Mouse (Mus musculus) liver, embryonic 15.5 days (tissue): ENCODE data around the gene Nup98. TPM values are rescaled to one million over a fixed set of nuclear protein-coding genes. Genes with fewer than 3 reads are reported as not detected.

Experiments
- ATAC-seq: fragments of 200-750 bp; cut with Nextera tagmentation; 2 replicates; pipeline ENCODE4 v1.8.0; 2017; ENCODE audit warnings: moderate number of reproducible peaks, mild to moderate bottlenecking, moderate library complexity; ENCODE audit not compliant: insufficient read depth
- H3K27ac ChIP-seq: fragments of 300-500 bp; sonication (generic); replicated peaks from 2 replicates; pipeline ENCODE4 v1.5.1; 2015; ENCODE audit warnings: mild to moderate bottlenecking, inconsistent platforms
- H3K27me3 ChIP-seq: fragments of 300-500 bp; sonication (generic); 2 replicates; pipeline ENCODE4 v1.6.1; 2015; ENCODE audit warnings: mild to moderate bottlenecking, inconsistent platforms
- H3K36me3 ChIP-seq: fragments of 300-500 bp; sonication (generic); replicated peaks from 2 replicates; pipeline ENCODE4 v1.6.1; 2015; ENCODE audit warnings: moderate library complexity, mild to moderate bottlenecking, inconsistent platforms
- H3K4me1 ChIP-seq: fragments of 300-500 bp; sonication (generic); replicated peaks from 2 replicates; pipeline ENCODE4 v1.6.1; 2015; ENCODE audit warnings: inconsistent platforms
- H3K4me2 ChIP-seq: fragments of 300-500 bp; sonication (generic); 2 replicates; pipeline ENCODE4 v1.6.1; 2015; ENCODE audit warnings: moderate library complexity, mild to moderate bottlenecking, inconsistent platforms
- H3K4me3 ChIP-seq: fragments of 300-500 bp; sonication (generic); replicated peaks from 2 replicates; pipeline ENCODE4 v1.5.1; 2015; ENCODE audit warnings: mild to moderate bottlenecking, inconsistent platforms
- H3K9ac ChIP-seq: fragments of 300-500 bp; sonication (generic); 2 replicates; pipeline ENCODE4 v1.6.1; 2015; ENCODE audit warnings: moderate library complexity, mild to moderate bottlenecking, inconsistent platforms
- H3K9me3 ChIP-seq: fragments of 300-500 bp; sonication (generic); replicated peaks from 2 replicates; pipeline ENCODE4 v1.6.1; 2016; ENCODE audit warnings: inconsistent platforms
- WGBS: fragments of 180-500 bp; shearing (Covaris S2); methylation state at CpG from one replicate; pipeline ENCODE4 v1.1.7; 2015; ENCODE audit warnings: mixed read lengths; ENCODE audit not compliant: insufficient replicate concordance; 5-methylcytosine and 5-hydroxymethylcytosine counted together
- polyA plus RNA-seq: library from polyadenylated mRNA; unstranded; fragments of >200 nt; fragmentation: Nextera tagmentation; extraction: Ambion mirVana; gene quantifications from 2 replicates; pipeline ENCODE4 v1.2.1, GENCODE M21; 2015

The Nup98 gene
- polyA plus RNA-seq, 1 experiment from 2014 or later = 13.4 TPM

GRCm38 (mm10) chr7:102100868-102101267 lies 109.1 kb downstream of the Nup98 start:
- H3K4me1 ChIP-seq = peaks cover 37% of the 10 kb centered on the region
- ATAC-seq = no peak
- no peaks in the 10 kb centered on the region for H3K9me3 ChIP-seq
- 56% methylated on average over 5 of the region's 5 CpGs for WGBS
- peak overlapping the region; percentile 24; the same call in 1 of the 2 replicates for H3K27ac ChIP-seq
- H3K27me3 ChIP-seq = peaks cover 30% of the 10 kb centered on the region
- H3K9ac ChIP-seq = no peak overlapping the region
- H3K36me3 ChIP-seq = no peaks in the 10 kb centered on the region
- H3K4me2 ChIP-seq = peak overlapping the region; percentile 75; the same call in 1 of the 2 replicates
- H3K4me3 ChIP-seq = no peak overlapping the region

DNA sequence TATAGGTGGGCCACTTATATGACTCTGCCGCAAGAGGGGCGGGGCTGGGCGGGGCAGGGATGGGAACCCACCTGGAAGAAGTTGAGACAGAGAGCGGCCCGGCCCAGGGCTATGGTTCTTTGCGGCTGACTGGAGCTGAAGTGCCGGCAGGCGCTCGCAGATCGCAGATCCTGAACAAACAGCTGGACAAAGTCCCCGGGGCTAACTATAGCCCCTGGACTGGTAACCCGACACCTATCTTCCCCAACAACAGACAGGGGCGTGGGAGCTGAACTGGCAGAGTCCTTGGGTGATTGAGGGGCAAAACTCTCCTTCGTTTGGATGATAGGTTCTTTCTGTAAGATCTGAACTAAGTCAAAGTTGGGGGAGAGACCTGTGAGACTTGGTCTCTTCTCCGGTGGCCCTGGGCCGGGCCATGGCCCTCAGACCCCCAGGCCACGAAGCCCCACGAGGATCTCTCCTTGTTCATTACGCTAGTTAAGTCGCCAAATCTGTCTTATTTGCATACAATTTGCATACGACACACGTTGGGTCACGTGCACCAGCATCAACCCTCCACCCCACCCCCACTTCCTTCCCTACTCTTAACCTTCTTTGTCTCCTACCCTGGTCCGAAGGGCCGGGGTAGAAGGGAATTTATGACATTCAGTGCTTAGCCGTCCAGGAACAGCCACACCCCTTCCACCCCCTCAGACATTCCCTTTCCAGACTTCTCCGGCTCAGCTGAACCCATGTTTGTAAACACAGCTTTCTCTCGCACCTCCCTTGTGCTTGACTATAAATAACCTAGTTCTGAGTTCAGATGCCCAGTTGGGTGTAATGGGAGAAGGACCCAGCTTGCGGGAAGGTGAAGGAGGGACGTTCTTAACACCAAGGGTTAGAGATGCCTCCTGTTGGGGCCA lies 110.0 kb downstream of the Nup98 start:
- H3K36me3 ChIP-seq = no peaks in the 10 kb centered on the region
- peaks cover 30% of the 10 kb centered on the region for H3K27me3 ChIP-seq
- peak overlapping the region; percentile 21; the same call in 1 of the 2 replicates for H3K9ac ChIP-seq
- H3K27ac ChIP-seq = 0 out of 2 replicates have a peak overlapping the region, but pooled peaks have one; percentile 24
- no peaks in the 10 kb centered on the region for H3K9me3 ChIP-seq
- peaks cover 37% of the 10 kb centered on the region for H3K4me1 ChIP-seq
- peak overlapping the region; percentile 75 for H3K4me2 ChIP-seq
- WGBS = 7% methylated on average over 30 of the region's 30 CpGs
- peak; percentile 56 for ATAC-seq
- peak overlapping the region; percentile 48 for H3K4me3 ChIP-seq

DNA sequence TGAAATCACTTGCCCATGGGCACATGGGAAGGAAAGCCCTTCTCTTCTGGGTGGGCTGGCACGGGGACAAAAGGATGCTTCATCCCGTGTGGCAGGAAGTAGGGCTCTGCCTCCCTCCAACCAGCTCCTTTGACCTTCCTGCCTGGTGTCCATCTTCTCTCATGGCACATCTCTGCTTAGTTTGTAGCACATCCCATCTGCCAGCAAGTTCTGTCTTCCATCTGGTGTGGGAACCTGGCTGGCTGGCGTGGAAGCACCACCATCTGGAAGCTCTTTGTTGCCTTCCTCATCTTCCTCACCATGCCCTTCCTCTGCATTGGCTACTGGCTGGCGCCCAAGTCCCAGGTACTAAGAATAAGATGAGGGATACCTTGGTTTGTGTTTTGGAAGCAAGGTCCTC lies 122.6 kb downstream of the Nup98 start:
- Histone ChIP-seq H3K4me2 (no peak overlapping the region), H3K36me3 (peaks cover 20% of the 10 kb centered on the region), H3K27ac (no peak overlapping the region), H3K9me3 (no peaks in the 10 kb centered on the region), H3K27me3 (no peaks in the 10 kb centered on the region), H3K4me1 (no peaks in the 10 kb centered on the region), H3K4me3 (no peak overlapping the region), H3K9ac (no peak overlapping the region)
- no peak for ATAC-seq
- WGBS = 73% methylated on average over 4 of the region's 4 CpGs

GRCm38 (mm10) chr7:102084041-102084696 lies 125.8 kb downstream of the Nup98 start:
- H3K9ac ChIP-seq = no peak overlapping the region
- no peaks in the 10 kb centered on the region for H3K27me3 ChIP-seq
- no peak overlapping the region for H3K27ac ChIP-seq
- ATAC-seq = no peak
- no peaks in the 10 kb centered on the region for H3K4me1 ChIP-seq
- 80% methylated on average over 26 of the region's 26 CpGs for WGBS
- no peak overlapping the region for H3K4me3 ChIP-seq
- H3K4me2 ChIP-seq = no peak overlapping the region
- H3K9me3 ChIP-seq = no peaks in the 10 kb centered on the region
- peaks cover 48% of the 10 kb centered on the region for H3K36me3 ChIP-seq

DNA sequence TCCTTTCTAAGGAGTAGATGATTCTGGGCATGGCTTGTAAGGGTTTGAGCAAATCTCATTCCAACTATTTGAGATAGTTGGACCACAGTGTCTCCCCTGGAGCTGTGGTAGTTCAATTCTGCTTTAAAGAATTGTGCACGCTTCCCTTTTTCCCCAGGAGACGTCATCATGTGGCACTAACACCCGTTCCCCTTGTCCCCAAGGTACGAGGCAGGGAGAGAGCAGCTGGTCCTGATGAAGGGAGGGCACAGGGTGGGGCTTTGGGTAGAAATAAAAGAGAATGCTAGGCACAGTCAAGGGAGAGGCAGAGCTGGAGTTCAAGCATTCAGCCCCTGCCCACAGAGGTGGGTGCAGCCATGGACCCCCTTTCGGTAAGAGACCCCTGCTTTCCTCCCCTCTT lies 127.2 kb downstream of the Nup98 start, which contains the start of gene Trpc2:
Gene Trpc2, plus strand, starts transcription at position 301 of the 400 bp plus-strand sequence.
- H3K4me3 ChIP-seq = no peak within 1 kb of the TSS
- H3K9me3 ChIP-seq = no peaks in the 10 kb centered on the region
- no peaks in the 10 kb centered on the region for H3K4me1 ChIP-seq
- no peak for ATAC-seq
- H3K27me3 ChIP-seq = no peaks in the 10 kb centered on the region
- H3K4me2 ChIP-seq = no peak within 1 kb of the TSS
- peaks cover 60% of the 10 kb centered on the region for H3K36me3 ChIP-seq
- no peak within 1 kb of the TSS for H3K9ac ChIP-seq
- WGBS = 62% methylated on average over 5 of the region's 5 CpGs
- H3K27ac ChIP-seq = no peak within 1 kb of the TSS

DNA sequence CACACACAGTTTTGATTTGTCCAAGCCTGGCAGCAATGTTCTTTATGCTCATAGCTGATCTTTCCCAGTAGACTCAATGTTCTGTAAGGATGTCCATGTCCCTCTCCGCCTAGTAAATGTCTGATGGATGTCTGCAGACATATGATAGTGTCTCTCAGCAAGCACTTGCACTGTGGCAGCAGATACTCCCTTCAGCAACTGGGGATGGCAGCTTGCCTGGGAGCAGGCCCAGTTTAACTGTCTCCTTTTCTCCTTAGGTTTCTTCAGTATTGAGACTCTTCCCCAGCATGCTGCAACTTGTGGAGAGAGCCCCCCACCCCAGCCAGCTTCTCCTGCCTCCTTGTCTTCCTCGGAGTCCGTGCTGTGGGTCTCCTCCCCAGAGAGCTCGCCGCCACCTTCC lies 128.2 kb downstream of the Nup98 start:
- peaks cover 71% of the 10 kb centered on the region for H3K36me3 ChIP-seq
- H3K4me2 ChIP-seq = no peak overlapping the region
- H3K4me3 ChIP-seq = no peak overlapping the region
- no peaks in the 10 kb centered on the region for H3K27me3 ChIP-seq
- 85% methylated on average over 5 of the region's 5 CpGs for WGBS
- H3K9ac ChIP-seq = no peak overlapping the region
- H3K27ac ChIP-seq = no peak overlapping the region
- H3K4me1 ChIP-seq = no peaks in the 10 kb centered on the region
- H3K9me3 ChIP-seq = no peaks in the 10 kb centered on the region
- ATAC-seq = no peak

GRCm38 (mm10) chr7:102080311-102080710 lies 129.7 kb downstream of the Nup98 start:
- no peak for ATAC-seq
- WGBS = 82% methylated on average over 8 of the region's 8 CpGs
- H3K9ac ChIP-seq = no peak overlapping the region
- no peak overlapping the region for H3K4me2 ChIP-seq
- H3K36me3 ChIP-seq = peaks cover 81% of the 10 kb centered on the region
- no peak overlapping the region for H3K27ac ChIP-seq
- H3K4me1 ChIP-seq = no peaks in the 10 kb centered on the region
- no peak overlapping the region for H3K4me3 ChIP-seq
- H3K27me3 ChIP-seq = no peaks in the 10 kb centered on the region
- no peaks in the 10 kb centered on the region for H3K9me3 ChIP-seq

- Histone ChIP-seq H3K27me3 (no peaks in the 10 kb centered on the region), H3K4me2 (no peak overlapping the region), H3K4me1 (no peaks in the 10 kb centered on the region), H3K4me3 (no peak overlapping the region), H3K9ac (no peak overlapping the region), H3K9me3 (no peaks in the 10 kb centered on the region), H3K36me3 (peaks cover 89% of the 10 kb centered on the region), H3K27ac (no peak overlapping the region)
- no peak for ATAC-seq
- 75% methylated on average over 7 of the region's 7 CpGs for WGBS
Observed at GRCm38 (mm10) chr7:102078517-102078916, 131.5 kb downstream of the Nup98 start.

- 0 out of 2 replicates have a peak, but pooled peaks have one; percentile 15 for ATAC-seq
- Histone ChIP-seq H3K4me2 (no peak overlapping the region), H3K27ac (no peak overlapping the region), H3K4me3 (no peak overlapping the region), H3K27me3 (no peaks in the 10 kb centered on the region), H3K4me1 (no peaks in the 10 kb centered on the region), H3K36me3 (peaks cover 88% of the 10 kb centered on the region), H3K9me3 (no peaks in the 10 kb centered on the region), H3K9ac (no peak overlapping the region)
- 77% methylated on average over 7 of the region's 7 CpGs for WGBS
Observed at GRCm38 (mm10) chr7:102076714-102077296, 133.2 kb downstream of the Nup98 start.
